Mouse (Mus musculus) heart, embryonic 13.5 days (tissue): ENCODE data around the gene Slc22a17. TPM values are rescaled to one million over a fixed set of nuclear protein-coding genes. Genes with fewer than 3 reads are reported as not detected.

Experiments used
- ATAC-seq: fragments of 200-750 bp; cut with Nextera tagmentation; 2 replicates; pipeline ENCODE4 v1.8.0; 2017; ENCODE audit warnings: moderate TSS enrichment; ENCODE audit not compliant: insufficient number of reproducible peaks, low FRiP score, low TSS enrichment; ENCODE audit errors: extremely low read depth
- H3K27ac ChIP-seq: fragments of 300-500 bp; sonication (generic); replicated peaks from 2 replicates; pipeline ENCODE4 v1.5.1; 2015; ENCODE audit warnings: moderate library complexity, mild to moderate bottlenecking, inconsistent platforms
- H3K27me3 ChIP-seq: fragments of 300-500 bp; sonication (generic); replicated peaks from 2 replicates; pipeline ENCODE4 v1.6.1; 2015; ENCODE audit warnings: mild to moderate bottlenecking, inconsistent platforms
- H3K36me3 ChIP-seq: fragments of 300-500 bp; sonication (generic); 2 replicates; pipeline ENCODE4 v1.6.1; 2015; ENCODE audit warnings: mild to moderate bottlenecking, inconsistent platforms
- H3K4me1 ChIP-seq: fragments of 300-500 bp; sonication (generic); 2 replicates; pipeline ENCODE4 v1.6.1; 2015; ENCODE audit warnings: inconsistent platforms
- H3K4me2 ChIP-seq: fragments of 300-500 bp; sonication (generic); 2 replicates; pipeline ENCODE4 v1.6.1; 2015; ENCODE audit warnings: inconsistent platforms, mild to moderate bottlenecking, moderate library complexity
- H3K4me3 ChIP-seq: fragments of 300-500 bp; sonication (generic); 2 replicates; pipeline ENCODE4 v1.5.1; 2015; ENCODE audit warnings: moderate library complexity, mild to moderate bottlenecking, inconsistent platforms
- H3K9ac ChIP-seq: fragments of 300-500 bp; sonication (generic); 2 replicates; pipeline ENCODE4 v1.6.1; 2015; ENCODE audit warnings: inconsistent platforms, mild to moderate bottlenecking, moderate library complexity
- H3K9me3 ChIP-seq: fragments of 300-500 bp; sonication (generic); 2 replicates; pipeline ENCODE4 v1.6.1; 2016; ENCODE audit warnings: inconsistent platforms
- WGBS: fragments of 180-500 bp; shearing (Covaris S2); methylation state at CpG from one replicate; pipeline ENCODE4 v1.1.7; 2015; ENCODE audit warnings: mixed read lengths; 5-methylcytosine and 5-hydroxymethylcytosine counted together
- polyA plus RNA-seq: library from polyadenylated mRNA; unstranded; fragments of >200 nt; fragmentation: Nextera tagmentation; extraction: Ambion mirVana; gene quantifications from 2 replicates; pipeline ENCODE4 v1.2.1, GENCODE M21; 2015

Slc22a17 gene
- polyA plus RNA-seq, 1 experiment from 2014 or later, result 33.9 TPM

DNA sequence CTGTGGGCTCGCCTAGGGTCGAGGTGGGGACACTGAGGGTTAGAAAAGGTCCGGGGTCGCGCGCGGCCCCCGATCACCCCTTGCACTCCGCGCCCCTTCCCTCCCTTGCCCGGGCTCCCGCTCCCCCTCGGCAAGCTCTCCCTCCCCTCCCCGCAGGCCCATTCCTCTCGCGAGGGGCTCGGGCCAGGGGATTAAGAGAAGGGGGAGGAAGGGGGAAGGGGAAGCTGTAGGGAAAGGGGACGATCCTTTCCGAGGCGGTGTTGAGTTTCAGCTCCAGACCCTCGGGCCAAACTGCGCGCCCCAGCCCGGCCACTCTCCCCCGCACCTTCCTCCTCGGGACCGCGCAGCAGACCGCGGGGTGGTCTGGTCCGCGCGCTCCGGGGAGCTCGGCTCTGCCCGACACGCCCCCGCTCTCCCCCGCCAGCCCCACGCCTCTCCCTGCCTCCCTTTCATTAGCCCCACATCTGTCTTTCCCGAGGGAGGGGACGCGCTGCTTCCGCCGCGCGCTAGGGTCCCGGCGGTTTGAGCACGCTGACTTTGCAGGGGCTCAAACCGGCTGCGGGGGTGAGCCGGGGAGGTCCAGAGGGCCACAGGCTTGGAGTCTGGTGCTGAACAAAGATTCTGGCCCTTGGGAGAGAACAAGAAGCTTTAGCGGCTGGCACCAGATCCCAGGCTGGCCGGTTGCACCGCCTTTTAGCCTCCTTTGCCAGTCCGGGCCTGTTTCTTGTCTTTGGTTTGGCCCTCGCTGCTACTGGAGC is 13.6 kb upstream of the Slc22a17 start:
- Histone ChIP-seq H3K4me3 (peak overlapping the region; percentile 66), H3K36me3 (peaks cover 9% of the 10 kb centered on the region), H3K27ac (peak overlapping the region; percentile 93), H3K4me2 (peak overlapping the region; percentile 96), H3K9me3 (no peaks in the 10 kb centered on the region; the same call in 1 of the 2 replicates), H3K4me1 (peaks cover 48% of the 10 kb centered on the region), H3K9ac (peak overlapping the region; percentile 91), H3K27me3 (peaks cover 42% of the 10 kb centered on the region)
- WGBS, result under 1% methylated on average over 46 of the region's 58 CpGs
- ATAC-seq, result peak; percentile 52; the same call in 1 of the 2 replicates

GRCm38 (mm10) chr14:54925349-54926342 is 12.7 kb upstream of the Slc22a17 start, which contains the start of gene Efs:
Gene Efs, minus strand, starts transcription at chr14:54926126.
- Histone ChIP-seq H3K4me1 (peaks cover 48% of the 10 kb centered on the region), H3K36me3 (peaks cover 19% of the 10 kb centered on the region), H3K27me3 (peaks cover 42% of the 10 kb centered on the region), H3K9me3 (no peaks in the 10 kb centered on the region; the same call in 1 of the 2 replicates), H3K4me2 (peak within 1 kb of the TSS; percentile 96), H3K9ac (peak within 1 kb of the TSS; percentile 91), H3K27ac (peak within 1 kb of the TSS; percentile 93), H3K4me3 (peak within 1 kb of the TSS; percentile 66)
- 4% methylated on average over 57 of the region's 57 CpGs for WGBS
- peak; percentile 39 for ATAC-seq

DNA sequence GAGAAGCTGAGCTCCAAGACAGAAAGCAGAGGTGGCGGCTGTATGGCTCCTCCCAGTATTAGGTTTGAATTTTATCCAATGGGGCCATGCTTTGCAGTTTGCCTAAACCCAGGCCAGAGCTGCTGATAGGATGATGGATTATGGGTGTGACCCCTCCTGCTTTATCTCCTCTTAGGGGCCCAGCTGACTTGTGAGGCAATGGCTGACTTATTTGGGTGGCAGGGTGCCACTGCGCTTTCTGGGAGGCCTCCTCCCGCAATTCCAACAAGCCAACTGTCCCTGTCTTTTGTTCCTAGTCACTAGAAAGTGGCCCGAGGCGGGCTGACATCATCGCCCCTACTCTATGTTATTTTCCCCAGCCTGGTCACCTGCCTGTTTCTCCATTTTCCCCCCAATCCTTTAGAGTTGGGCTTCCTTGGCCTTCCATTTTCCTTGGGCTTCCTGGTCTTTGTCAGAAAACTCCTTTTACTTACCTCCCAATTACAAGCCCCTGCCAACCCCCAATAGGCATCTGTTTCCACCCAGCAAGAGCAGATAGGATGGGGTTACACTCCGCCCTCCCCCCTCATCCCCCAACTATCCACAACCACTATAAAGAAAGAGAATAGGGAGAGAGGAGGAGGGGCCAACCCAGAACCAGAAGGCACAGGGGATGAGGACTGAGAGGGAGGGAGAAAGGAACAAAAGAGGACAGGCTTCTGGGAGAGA is 11.9 kb upstream of the Slc22a17 start:
- ATAC-seq, result peak; percentile 33; the same call in 1 of the 2 replicates
- Histone ChIP-seq H3K27me3 (peaks cover 42% of the 10 kb centered on the region), H3K9me3 (no peaks in the 10 kb centered on the region; the same call in 1 of the 2 replicates), H3K4me2 (peak overlapping the region; percentile 96), H3K36me3 (peaks cover 27% of the 10 kb centered on the region), H3K4me3 (peak overlapping the region; percentile 66), H3K27ac (peak overlapping the region; percentile 93), H3K4me1 (peaks cover 44% of the 10 kb centered on the region), H3K9ac (peak overlapping the region; percentile 91)
- WGBS, result 26% methylated on average over 7 of the region's 7 CpGs

GRCm38 (mm10) chr14:54920076-54920685 is 7.2 kb upstream of the Slc22a17 start:
- WGBS, result 86% methylated on average over 16 of the region's 16 CpGs
- Histone ChIP-seq H3K27ac (no peak overlapping the region), H3K36me3 (peaks cover 67% of the 10 kb centered on the region), H3K4me1 (peaks cover 17% of the 10 kb centered on the region), H3K9ac (no peak overlapping the region), H3K9me3 (no peaks in the 10 kb centered on the region; the same call in 1 of the 2 replicates), H3K27me3 (peaks cover 3% of the 10 kb centered on the region), H3K4me2 (no peak overlapping the region), H3K4me3 (no peak overlapping the region)
- ATAC-seq, result no peak

- peaks cover 48% of the 10 kb centered on the region for H3K36me3 ChIP-seq
- peak overlapping the region; percentile 94 for H3K4me2 ChIP-seq
- no peak for ATAC-seq
- H3K27me3 ChIP-seq, result peaks cover 4% of the 10 kb centered on the region; the same call in 1 of the 2 replicates
- peaks cover 29% of the 10 kb centered on the region for H3K4me1 ChIP-seq
- peak overlapping the region; percentile 74; the same call in 1 of the 2 replicates for H3K27ac ChIP-seq
- peak overlapping the region; percentile 77 for H3K4me3 ChIP-seq
- peak overlapping the region; percentile 91 for H3K9ac ChIP-seq
- 15% methylated on average over 10 of the region's 10 CpGs for WGBS
- H3K9me3 ChIP-seq, result no peaks in the 10 kb centered on the region
These were observed 411 bp upstream of the Slc22a17 start for GRCm38 (mm10) chr14:54913343-54913742.

GRCm38 (mm10) chr14:54912109-54912850 is 652 bp downstream of the Slc22a17 start:
- Histone ChIP-seq H3K9ac (peak overlapping the region; percentile 91), H3K9me3 (no peaks in the 10 kb centered on the region), H3K4me2 (peak overlapping the region; percentile 94), H3K4me1 (peaks cover 29% of the 10 kb centered on the region), H3K4me3 (peak overlapping the region; percentile 77), H3K27me3 (peaks cover 4% of the 10 kb centered on the region; the same call in 1 of the 2 replicates), H3K27ac (peak overlapping the region; percentile 74), H3K36me3 (peaks cover 50% of the 10 kb centered on the region)
- 2% methylated on average over 59 of the region's 69 CpGs for WGBS
- peak; percentile 18; the same call in 1 of the 2 replicates for ATAC-seq

- no peak overlapping the region for H3K4me2 ChIP-seq
- peaks cover 63% of the 10 kb centered on the region for H3K36me3 ChIP-seq
- no peaks in the 10 kb centered on the region for H3K9me3 ChIP-seq
- H3K4me1 ChIP-seq, result peaks cover 28% of the 10 kb centered on the region
- no peak overlapping the region for H3K4me3 ChIP-seq
- H3K27me3 ChIP-seq, result peaks cover 4% of the 10 kb centered on the region; the same call in 1 of the 2 replicates
- H3K27ac ChIP-seq, result no peak overlapping the region
- H3K9ac ChIP-seq, result peak overlapping the region; percentile 42; the same call in 1 of the 2 replicates
- 69% methylated on average over 7 of the region's 7 CpGs for WGBS
- ATAC-seq, result no peak
These were observed 4.2 kb downstream of the Slc22a17 start for GRCm38 (mm10) chr14:54908682-54909081.

DNA sequence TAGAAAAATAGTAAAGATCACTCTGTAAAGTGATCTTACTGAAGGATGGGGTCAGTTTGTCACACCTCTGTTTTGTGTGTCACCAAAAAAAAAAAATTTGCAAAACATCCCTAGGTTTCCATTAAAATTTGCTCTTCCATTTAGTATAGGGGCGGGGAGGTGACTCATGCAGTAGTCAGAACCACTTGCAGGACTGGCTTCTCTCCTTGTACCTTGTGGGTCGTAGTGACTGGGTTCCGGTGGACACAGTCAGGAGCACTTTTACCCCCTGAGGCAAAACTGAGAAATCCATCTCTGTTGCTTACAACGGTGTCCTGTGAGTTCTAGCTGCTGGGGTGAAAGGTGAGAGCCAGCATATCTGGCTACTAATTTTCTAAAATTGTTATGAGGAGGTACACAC is 9.3 kb downstream of the Slc22a17 start:
- Histone ChIP-seq H3K9ac (no peak overlapping the region), H3K4me1 (peaks cover 4% of the 10 kb centered on the region), H3K9me3 (no peaks in the 10 kb centered on the region), H3K4me2 (no peak overlapping the region), H3K27ac (no peak overlapping the region), H3K4me3 (no peak overlapping the region), H3K36me3 (peaks cover 57% of the 10 kb centered on the region), H3K27me3 (no peaks in the 10 kb centered on the region)
- no peak for ATAC-seq
- WGBS, result 84% methylated on average over 4 of the region's 4 CpGs

GRCm38 (mm10) chr14:54900383-54900782 is 12.5 kb downstream of the Slc22a17 start:
- WGBS, result 2% methylated on average over 3 of the region's 3 CpGs
- no peak for ATAC-seq
- Histone ChIP-seq H3K4me1 (peaks cover 29% of the 10 kb centered on the region), H3K36me3 (peaks cover 57% of the 10 kb centered on the region), H3K9me3 (no peaks in the 10 kb centered on the region), H3K4me3 (no peak overlapping the region), H3K9ac (no peak overlapping the region), H3K27ac (peak overlapping the region; percentile 45), H3K4me2 (no peak overlapping the region), H3K27me3 (no peaks in the 10 kb centered on the region)

DNA sequence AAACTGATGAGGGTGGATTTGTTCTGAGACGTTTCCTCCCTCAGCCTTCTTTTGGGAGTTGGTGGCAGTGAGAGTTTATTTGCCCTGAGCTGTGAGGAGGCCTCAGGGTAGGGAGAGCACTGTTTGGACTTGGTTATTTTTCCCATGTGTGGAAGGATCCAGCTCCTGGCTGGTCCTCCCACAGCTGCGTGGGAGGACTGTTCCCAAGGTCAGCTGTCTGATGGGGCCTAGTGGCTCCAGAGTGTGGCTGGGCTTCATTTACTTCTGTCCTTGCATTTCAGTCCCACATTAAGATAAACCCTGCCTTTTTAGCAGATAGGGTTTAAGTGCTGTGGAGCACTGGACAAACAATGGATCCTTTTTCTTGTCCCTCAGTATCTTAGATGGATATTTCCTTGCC is 15.5 kb downstream of the Slc22a17 start:
- H3K4me1 ChIP-seq, result peaks cover 40% of the 10 kb centered on the region
- ATAC-seq, result no peak
- WGBS, result 43% methylated on average over 2 of the region's 2 CpGs
- H3K9me3 ChIP-seq, result no peaks in the 10 kb centered on the region
- peak overlapping the region; percentile 44 for H3K27ac ChIP-seq
- peaks cover 42% of the 10 kb centered on the region for H3K36me3 ChIP-seq
- H3K9ac ChIP-seq, result peak overlapping the region; percentile 8; the same call in 1 of the 2 replicates
- H3K27me3 ChIP-seq, result no peaks in the 10 kb centered on the region
- no peak overlapping the region for H3K4me3 ChIP-seq
- no peak overlapping the region for H3K4me2 ChIP-seq
